Mouse (Mus musculus) C2C12 (cell line): ENCODE results near the gene Atp13a1. TPM values are rescaled to one million over a fixed set of nuclear protein-coding genes. Genes with fewer than 3 reads are reported as not detected.

Source experiments
- H3K27me3 ChIP-seq: one replicate; pipeline ENCODE4 v1.6.1; 2011; ENCODE audit not compliant: control insufficient read depth, insufficient read depth, insufficient read length
- H3K36me3 ChIP-seq: one replicate; pipeline ENCODE4 v1.6.1; 2011; ENCODE audit not compliant: control insufficient read depth, insufficient read depth
- H3K4me3 ChIP-seq: one replicate; pipeline ENCODE4 v1.5.1; 2011; ENCODE audit warnings: mild to moderate bottlenecking, control low read depth; ENCODE audit not compliant: poor library complexity, insufficient read depth, severe bottlenecking
- H3K79me2 ChIP-seq: one replicate; pipeline ENCODE4 v1.6.1; 2011; ENCODE audit not compliant: control insufficient read depth, insufficient read depth
- H3K79me3 ChIP-seq: one replicate; pipeline ENCODE4 v1.6.1; 2011; ENCODE audit warnings: low read depth, control low read depth
- H3ac ChIP-seq: one replicate; pipeline ENCODE3; 2011; ENCODE audit warnings: low read depth; ENCODE audit not compliant: control insufficient read depth, insufficient read length
- CEBPB ChIP-seq: IDR thresholded peaks from one replicate; pipeline ENCODE4 v1.6.1; 2011; ENCODE audit warnings: low read depth, mild to moderate bottlenecking, control low read depth, moderate library complexity
- CTCF ChIP-seq: IDR thresholded peaks from one replicate; pipeline ENCODE4 v1.5.1; 2011; ENCODE audit not compliant: control insufficient read depth, insufficient read depth, insufficient read length
- FOSL1 ChIP-seq: IDR thresholded peaks from one replicate; pipeline ENCODE4 v1.8.0; 2011; ENCODE audit warnings: mild to moderate bottlenecking, low read length; ENCODE audit not compliant: poor library complexity, insufficient read depth, severe bottlenecking
- MAX ChIP-seq: IDR thresholded peaks from one replicate; pipeline ENCODE4 v1.6.1; 2011; ENCODE audit warnings: mild to moderate bottlenecking, control low read depth
- MYOD1 ChIP-seq: IDR thresholded peaks from one replicate; pipeline ENCODE4 v1.6.1; 2011; ENCODE audit warnings: low read depth; ENCODE audit not compliant: control insufficient read depth, insufficient read length
- MYOG ChIP-seq: IDR thresholded peaks from one replicate; pipeline ENCODE4 v1.6.1; 2011; ENCODE audit not compliant: control insufficient read depth, insufficient read length; ENCODE audit errors: extremely low read depth
- USF1 ChIP-seq: IDR thresholded peaks from one replicate; pipeline ENCODE4 v1.6.1; 2011; ENCODE audit warnings: low read depth, mild to moderate bottlenecking, control low read depth, moderate library complexity
- polyA plus RNA-seq: library from polyadenylated mRNA; unstranded; fragments of >200 nt; fragmentation: generic; extraction: Trizol; gene quantifications from one replicate; pipeline ENCODE4 v1.2.1, GENCODE M21; 2012; ENCODE audit warnings: missing spikeins

The Atp13a1 gene
- polyA plus RNA-seq, 1 experiment, result 36.2 TPM

GRCm38 (mm10) chr8:69794096-69794495 lies 3.1 kb downstream of the Atp13a1 start:
- peaks cover 60% of the 10 kb centered on the region for H3K36me3 ChIP-seq
- TF ChIP-seq MYOG (no peak), FOSL1 (no peak), MAX (no peak), MYOD1 (no peak), CTCF (no peak)
- peaks cover 47% of the 10 kb centered on the region for H3K79me2 ChIP-seq
- no peak overlapping the region for H3ac ChIP-seq
- H3K4me3 ChIP-seq, result no peak overlapping the region
- H3K27me3 ChIP-seq, result no peaks in the 10 kb centered on the region
- H3K79me3 ChIP-seq, result peaks cover 29% of the 10 kb centered on the region

GRCm38 (mm10) chr8:69794901-69795300 lies 3.9 kb downstream of the Atp13a1 start:
- TF ChIP-seq MAX, result no peak
- TF ChIP-seq USF1, result no peak
- no peak for TF ChIP-seq CTCF
- TF ChIP-seq MYOD1, result no peak
- TF ChIP-seq MYOG, result no peak
- TF ChIP-seq CEBPB, result no peak
- no peak for TF ChIP-seq FOSL1
- Histone ChIP-seq H3K36me3 (peaks cover 67% of the 10 kb centered on the region), H3K79me2 (peaks cover 47% of the 10 kb centered on the region), H3K79me3 (peaks cover 29% of the 10 kb centered on the region), H3ac (no peak overlapping the region), H3K27me3 (no peaks in the 10 kb centered on the region), H3K4me3 (no peak overlapping the region)

- peaks cover 37% of the 10 kb centered on the region for H3K79me2 ChIP-seq
- H3K27me3 ChIP-seq, result no peaks in the 10 kb centered on the region
- H3K36me3 ChIP-seq, result peaks cover 82% of the 10 kb centered on the region
- no peak overlapping the region for H3ac ChIP-seq
- no peak overlapping the region for H3K4me3 ChIP-seq
- H3K79me3 ChIP-seq, result peaks cover 23% of the 10 kb centered on the region
- TF ChIP-seq CEBPB, result no peak
- TF ChIP-seq CTCF, result no peak
- TF ChIP-seq USF1, result no peak
- no peak for TF ChIP-seq MYOD1
- no peak for TF ChIP-seq MYOG
- no peak for TF ChIP-seq MAX
- TF ChIP-seq FOSL1, result no peak
Measured at GRCm38 (mm10) chr8:69796721-69797345, 5.9 kb downstream of the Atp13a1 start.

GRCm38 (mm10) chr8:69797661-69798060 lies 6.7 kb downstream of the Atp13a1 start:
- no peak for TF ChIP-seq USF1
- no peak for TF ChIP-seq MAX
- TF ChIP-seq FOSL1, result no peak
- TF ChIP-seq MYOD1, result no peak
- TF ChIP-seq CTCF, result no peak
- no peak for TF ChIP-seq MYOG
- no peak for TF ChIP-seq CEBPB
- H3K36me3 ChIP-seq, result peaks cover 89% of the 10 kb centered on the region
- no peak overlapping the region for H3ac ChIP-seq
- no peaks in the 10 kb centered on the region for H3K27me3 ChIP-seq
- no peak overlapping the region for H3K4me3 ChIP-seq
- H3K79me3 ChIP-seq, result peaks cover 15% of the 10 kb centered on the region
- peaks cover 29% of the 10 kb centered on the region for H3K79me2 ChIP-seq

GRCm38 (mm10) chr8:69799261-69799660 lies 8.3 kb downstream of the Atp13a1 start:
- Histone ChIP-seq H3K36me3 (peaks cover 89% of the 10 kb centered on the region), H3K4me3 (no peak overlapping the region), H3K27me3 (no peaks in the 10 kb centered on the region), H3ac (no peak overlapping the region), H3K79me2 (peaks cover 13% of the 10 kb centered on the region), H3K79me3 (no peaks in the 10 kb centered on the region)
- TF ChIP-seq FOSL1 (no peak), CTCF (no peak), MYOD1 (no peak), USF1 (no peak), CEBPB (no peak), MYOG (no peak)
